Mouse (Mus musculus) thymus, postnatal 0 days (tissue): ENCODE data around the gene Ccdc40. TPM values are rescaled to one million over a fixed set of nuclear protein-coding genes. Genes with fewer than 3 reads are reported as not detected.

ENCODE experiments used
- polyA plus RNA-seq: library from polyadenylated mRNA; unstranded; fragments of >200 nt; fragmentation: Nextera tagmentation; extraction: Ambion mirVana; gene quantifications from 2 replicates; pipeline ENCODE4 v1.2.1, GENCODE M21; 2015

Gene Ccdc40
- polyA plus RNA-seq, 1 experiment from 2014 or later, result 5.3 TPM

Other genes starting within 250 kb of the Ccdc40 start
- gene Enpp7, start 240.4 kb upstream of the Ccdc40 start, polyA plus RNA-seq, result not detected in 2 replicates
- gene Cbx2, start 205.6 kb upstream of the Ccdc40 start, polyA plus RNA-seq, result 19.5 and 22.3 TPM in 2 replicates
- gene Cbx8, start 187.6 kb upstream of the Ccdc40 start, polyA plus RNA-seq, result 10.7 and 12.3 TPM in 2 replicates
- gene Cbx4, start 142.4 kb upstream of the Ccdc40 start, polyA plus RNA-seq, result 25.1 and 26.8 TPM in 2 replicates
- 5.3 and 5.9 TPM in 2 replicates for gene Tbc1d16, start 73 bp upstream of the Ccdc40 start, polyA plus RNA-seq
- 25.6 and 29.6 TPM in 2 replicates for gene Gaa, start 39.3 kb downstream of the Ccdc40 start, polyA plus RNA-seq
- 417 and 424 TPM in 2 replicates for gene Eif4a3, start 71.5 kb downstream of the Ccdc40 start, polyA plus RNA-seq
- 0.14 and 0.17 TPM in 2 replicates for gene Card14, start 79.2 kb downstream of the Ccdc40 start, polyA plus RNA-seq
- 5.4 and 6.1 TPM in 2 replicates for gene Sgsh, start 127.0 kb downstream of the Ccdc40 start, polyA plus RNA-seq
- gene Slc26a11, start 127.0 kb downstream of the Ccdc40 start, polyA plus RNA-seq, result 2.1 and 2.5 TPM in 2 replicates
- 18.7 and 20.2 TPM in 2 replicates for gene Rnf213, start 164.5 kb downstream of the Ccdc40 start, polyA plus RNA-seq